Mouse (Mus musculus) forebrain, embryonic 14.5 days (tissue): Measurements from ENCODE around the gene Kap. TPM values are rescaled to one million over a fixed set of nuclear protein-coding genes. Genes with fewer than 3 reads are reported as not detected.

Source experiments
- ATAC-seq: fragments of 200-750 bp; cut with Nextera tagmentation; 2 replicates; pipeline ENCODE4 v1.8.0; 2017; ENCODE audit warnings: mild to moderate bottlenecking, moderate library complexity
- DNase-seq: peaks from one replicate; pipeline ENCODE4 v3.0.0-alpha.2; 2015; ENCODE audit warnings: low spot score
- H3K27ac ChIP-seq: fragments of 300-500 bp; sonication (generic); 2 replicates; pipeline ENCODE4 v1.5.1; 2014; ENCODE audit warnings: low read depth, mild to moderate bottlenecking, control low read depth, low read length, moderate library complexity
- H3K27me3 ChIP-seq: fragments of 300-500 bp; sonication (generic); replicated peaks from 2 replicates; pipeline ENCODE4 v1.6.1; 2014; ENCODE audit warnings: low read length, control low read depth, mixed read lengths; ENCODE audit not compliant: control insufficient read depth, insufficient read depth
- H3K36me3 ChIP-seq: fragments of 300-500 bp; sonication (generic); 2 replicates; pipeline ENCODE4 v1.6.1; 2014; ENCODE audit warnings: low read length, control low read depth; ENCODE audit not compliant: control insufficient read depth, insufficient read depth
- H3K4me1 ChIP-seq: fragments of 300-500 bp; sonication (generic); 2 replicates; pipeline ENCODE4 v1.6.1; 2014; ENCODE audit warnings: antibody characterized with exemption, low read length, control low read depth; ENCODE audit not compliant: control insufficient read depth, insufficient read depth
- H3K4me2 ChIP-seq: fragments of 300-500 bp; sonication (generic); 2 replicates; pipeline ENCODE4 v1.6.1; 2014; ENCODE audit warnings: mild to moderate bottlenecking, control low read depth, low read length
- H3K4me3 ChIP-seq: fragments of 300-500 bp; sonication (generic); 2 replicates; pipeline ENCODE4 v1.5.1; 2014; ENCODE audit warnings: low read depth, low read length, control low read depth
- H3K9ac ChIP-seq: fragments of 300-500 bp; sonication (generic); 2 replicates; pipeline ENCODE4 v1.6.1; 2014; ENCODE audit warnings: mild to moderate bottlenecking, low read length, control low read depth, moderate library complexity
- H3K9me3 ChIP-seq: fragments of 300-500 bp; sonication (generic); replicated peaks from 2 replicates; pipeline ENCODE4 v1.6.1; 2016; ENCODE audit warnings: low read length, control low read depth, mixed read lengths; ENCODE audit not compliant: control insufficient read depth
- WGBS: fragments of 180-500 bp; shearing (Covaris S2); extraction: QIAGEN DNeasy Blood & Tissue Kit; methylation state at CpG from one replicate; pipeline ENCODE4 v1.1.7; 2014; 5-methylcytosine and 5-hydroxymethylcytosine counted together
- polyA plus RNA-seq: library from polyadenylated mRNA; unstranded; fragments of >200 nt; fragmentation: Nextera tagmentation; extraction: Ambion mirVana; gene quantifications from 2 replicates; pipeline ENCODE4 v1.2.1, GENCODE M21; 2014

The Kap gene
- not detected in 2 replicates for polyA plus RNA-seq

GRCm38 (mm10) chr6:133853526-133853925 is at the start of gene Kap:
Gene Kap, minus strand, starts transcription at chr6:133853762.
- Histone ChIP-seq H3K27me3 (no peaks in the 10 kb centered on the region), H3K4me2 (no peak within 1 kb of the TSS), H3K36me3 (no peaks in the 10 kb centered on the region), H3K9me3 (no peaks in the 10 kb centered on the region), H3K27ac (no peak within 1 kb of the TSS), H3K4me3 (no peak within 1 kb of the TSS), H3K9ac (no peak within 1 kb of the TSS), H3K4me1 (no peaks in the 10 kb centered on the region)
- 69% methylated on average over 1 of the region's 1 CpGs for whole genome bisulfite sequencing
- ATAC-seq (no peak), DNase-seq (no peak)

GRCm38 (mm10) chr6:133885871-133886415 is 32.4 kb upstream of the Kap start:
- no peak overlapping the region for H3K27ac ChIP-seq
- H3K27me3 ChIP-seq = no peaks in the 10 kb centered on the region
- no peak for DNase-seq
- no peak overlapping the region for H3K9ac ChIP-seq
- WGBS = 93% methylated on average over 5 of the region's 5 CpGs
- H3K36me3 ChIP-seq = no peaks in the 10 kb centered on the region
- no peaks in the 10 kb centered on the region for H3K4me1 ChIP-seq
- H3K4me3 ChIP-seq = no peak overlapping the region
- no peak for ATAC-seq
- no peaks in the 10 kb centered on the region for H3K9me3 ChIP-seq
- no peak overlapping the region for H3K4me2 ChIP-seq

- Histone ChIP-seq H3K9ac (no peak overlapping the region), H3K4me1 (no peaks in the 10 kb centered on the region), H3K27me3 (no peaks in the 10 kb centered on the region), H3K36me3 (no peaks in the 10 kb centered on the region), H3K4me2 (no peak overlapping the region), H3K27ac (no peak overlapping the region), H3K4me3 (no peak overlapping the region), H3K9me3 (no peaks in the 10 kb centered on the region)
- 88% methylated on average over 5 of the region's 5 CpGs for WGBS
- DNase-seq = no peak
- no peak for ATAC-seq
These were observed 30.0 kb upstream of the Kap start for GRCm38 (mm10) chr6:133883446-133883985.

GRCm38 (mm10) chr6:133875906-133876462 is 22.4 kb upstream of the Kap start:
- ATAC-seq (peak; percentile 32; the same call in 1 of the 2 replicates), DNase-seq (peak; percentile 77)
- Histone ChIP-seq H3K27me3 (no peaks in the 10 kb centered on the region), H3K4me1 (no peaks in the 10 kb centered on the region), H3K9me3 (no peaks in the 10 kb centered on the region), H3K27ac (no peak overlapping the region), H3K4me2 (no peak overlapping the region), H3K36me3 (no peaks in the 10 kb centered on the region), H3K9ac (no peak overlapping the region), H3K4me3 (no peak overlapping the region)
- WGBS = 25% methylated on average over 12 of the region's 12 CpGs

- DNase-seq (no peak), ATAC-seq (no peak)
- WGBS = 84% methylated on average over 2 of the region's 2 CpGs
- Histone ChIP-seq H3K4me1 (no peaks in the 10 kb centered on the region), H3K27ac (no peak overlapping the region), H3K36me3 (no peaks in the 10 kb centered on the region), H3K4me2 (no peak overlapping the region), H3K9me3 (no peaks in the 10 kb centered on the region), H3K4me3 (no peak overlapping the region), H3K9ac (no peak overlapping the region), H3K27me3 (no peaks in the 10 kb centered on the region)
These were observed 19.1 kb upstream of the Kap start for GRCm38 (mm10) chr6:133872667-133873066.

DNA sequence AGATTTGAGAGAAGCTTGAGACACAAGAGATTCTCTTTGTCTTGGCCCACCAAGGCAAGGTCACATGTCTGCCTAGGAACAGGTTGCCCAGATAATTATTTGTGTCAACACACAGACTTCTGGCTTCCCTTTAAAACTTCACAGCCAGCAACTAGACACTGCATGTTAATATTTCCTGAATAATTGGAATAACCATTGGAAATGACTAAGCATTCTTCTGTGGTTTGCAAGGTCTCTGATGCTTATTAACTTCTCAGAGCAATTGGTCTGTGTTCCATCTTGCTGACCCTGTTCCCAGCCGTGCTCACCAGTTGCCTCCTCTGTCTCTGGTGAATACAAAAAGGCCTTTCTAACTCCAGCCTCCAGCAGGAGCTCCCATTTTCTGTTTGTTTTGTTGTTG is 17.6 kb upstream of the Kap start:
- no peak overlapping the region for H3K9ac ChIP-seq
- 61% methylated on average over 1 of the region's 1 CpGs for WGBS

DNA sequence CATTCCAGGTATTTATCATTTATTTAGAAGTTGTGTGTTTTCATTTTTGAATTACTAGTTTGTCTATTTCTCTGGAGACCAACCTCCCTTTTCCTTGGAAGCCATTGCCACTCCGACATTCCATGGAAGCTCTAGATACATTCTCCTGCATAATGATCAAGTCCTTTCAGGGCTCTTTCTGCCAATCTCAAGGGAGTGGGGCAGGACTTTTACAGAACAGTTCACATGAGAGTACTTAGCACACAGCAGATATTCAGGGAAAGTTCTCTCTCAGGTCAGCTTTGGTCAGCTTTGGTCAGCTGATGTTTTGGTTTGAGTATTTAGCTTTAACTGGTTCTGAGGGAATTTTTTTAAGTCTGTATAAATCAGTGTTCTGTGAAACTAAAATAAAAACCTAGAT is 14.8 kb upstream of the Kap start:
- Histone ChIP-seq H3K4me2 (no peak overlapping the region), H3K27ac (no peak overlapping the region), H3K4me1 (no peaks in the 10 kb centered on the region), H3K9ac (no peak overlapping the region), H3K27me3 (no peaks in the 10 kb centered on the region), H3K9me3 (no peaks in the 10 kb centered on the region), H3K36me3 (no peaks in the 10 kb centered on the region), H3K4me3 (no peak overlapping the region)
- 92% methylated on average over 1 of the region's 1 CpGs for WGBS
- ATAC-seq (no peak), DNase-seq (no peak)

More for the DNA sequence above, 17.6 kb upstream of the Kap start:
- Histone ChIP-seq H3K9me3 (no peaks in the 10 kb centered on the region), H3K27me3 (no peaks in the 10 kb centered on the region), H3K36me3 (no peaks in the 10 kb centered on the region), H3K4me1 (no peaks in the 10 kb centered on the region), H3K4me2 (no peak overlapping the region), H3K27ac (no peak overlapping the region), H3K4me3 (no peak overlapping the region)
- DNase-seq (no peak), ATAC-seq (no peak)

DNA sequence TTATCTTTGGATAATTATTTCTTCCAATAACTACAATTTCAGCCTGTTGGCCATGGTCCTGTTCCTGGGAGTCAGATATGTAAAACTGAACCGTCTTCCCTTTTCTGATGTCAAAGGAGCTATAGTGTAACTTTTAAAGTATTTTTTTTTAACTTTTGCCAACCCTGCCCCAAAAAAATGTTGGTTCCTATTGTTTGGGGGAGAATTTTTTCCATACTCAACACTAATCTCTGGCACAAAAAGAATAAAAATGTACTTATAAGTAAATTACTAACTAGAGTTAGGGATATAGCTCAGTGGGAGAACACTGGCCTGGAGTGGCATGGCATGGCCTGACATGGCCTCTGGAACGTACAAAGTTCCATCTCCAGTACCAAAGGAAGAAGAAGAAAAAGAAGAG is 2.3 kb upstream of the Kap start:
- no peak for DNase-seq
- ATAC-seq = no peak
- 88% methylated on average over 2 of the region's 2 CpGs for WGBS

GRCm38 (mm10) chr6:133849359-133849758 is 4.2 kb downstream of the Kap start:
- Histone ChIP-seq H3K9me3 (no peaks in the 10 kb centered on the region), H3K4me3 (no peak overlapping the region), H3K4me1 (no peaks in the 10 kb centered on the region), H3K27me3 (no peaks in the 10 kb centered on the region), H3K9ac (no peak overlapping the region), H3K27ac (no peak overlapping the region), H3K36me3 (no peaks in the 10 kb centered on the region), H3K4me2 (no peak overlapping the region)
- WGBS = 87% methylated on average over 2 of the region's 2 CpGs
- no peak for ATAC-seq
- DNase-seq = no peak

More for the DNA sequence above, 2.3 kb upstream of the Kap start:
- H3K4me3 ChIP-seq = no peak overlapping the region
- H3K9me3 ChIP-seq = no peaks in the 10 kb centered on the region
- no peaks in the 10 kb centered on the region for H3K36me3 ChIP-seq
- no peaks in the 10 kb centered on the region for H3K4me1 ChIP-seq
- no peak overlapping the region for H3K9ac ChIP-seq
- no peak overlapping the region for H3K4me2 ChIP-seq
- H3K27ac ChIP-seq = no peak overlapping the region
- H3K27me3 ChIP-seq = no peaks in the 10 kb centered on the region
